Mouse (Mus musculus) heart, postnatal 0 days (tissue): ENCODE measurements at regions not wholly inside any gene's neighbourhood (a gene's known extent, or its start where the extent isn't known, plus 50 kb on each side); places are given as distances from the start of the nearest gene placed in this dataset.

Experiments
- ATAC-seq: fragments of 200-750 bp; cut with Nextera tagmentation; 2 replicates; pipeline ENCODE4 v1.8.0; 2017; ENCODE audit warnings: low read depth, moderate number of reproducible peaks, moderate library complexity; ENCODE audit not compliant: insufficient read depth
- DNase-seq: peaks from one replicate; pipeline ENCODE4 v3.0.0-alpha.2; 2016; ENCODE audit warnings: low spot score
- H3K27ac ChIP-seq: fragments of 300-500 bp; sonication (generic); 2 replicates; pipeline ENCODE4 v1.5.1; 2014; ENCODE audit warnings: low read depth, mild to moderate bottlenecking
- H3K27me3 ChIP-seq: fragments of 300-500 bp; sonication (generic); 2 replicates; pipeline ENCODE4 v1.6.1; 2014; ENCODE audit warnings: low read length, mixed read lengths; ENCODE audit not compliant: control insufficient read depth, insufficient read depth
- H3K36me3 ChIP-seq: fragments of 300-500 bp; sonication (generic); replicated peaks from 2 replicates; pipeline ENCODE4 v1.6.1; 2014; ENCODE audit warnings: low read length, mixed read lengths; ENCODE audit not compliant: control insufficient read depth, insufficient read depth
- H3K4me1 ChIP-seq: fragments of 300-500 bp; sonication (generic); 2 replicates; pipeline ENCODE4 v1.6.1; 2014; ENCODE audit warnings: antibody characterized with exemption; ENCODE audit not compliant: control insufficient read depth, insufficient read depth
- H3K4me2 ChIP-seq: fragments of 300-500 bp; sonication (generic); 2 replicates; pipeline ENCODE4 v1.6.1; 2014; ENCODE audit warnings: low read depth, mild to moderate bottlenecking, low read length, moderate library complexity
- H3K4me3 ChIP-seq: fragments of 300-500 bp; sonication (generic); 2 replicates; pipeline ENCODE4 v1.5.1; 2014; ENCODE audit warnings: low read depth, low read length
- H3K9ac ChIP-seq: fragments of 300-500 bp; sonication (generic); replicated peaks from 2 replicates; pipeline ENCODE4 v1.6.1; 2014; ENCODE audit warnings: low read depth, low read length, mixed read lengths
- H3K9me3 ChIP-seq: fragments of 300-500 bp; sonication (generic); replicated peaks from 2 replicates; pipeline ENCODE4 v1.6.1; 2016; ENCODE audit warnings: low read length; ENCODE audit not compliant: control insufficient read depth
- CTCF ChIP-seq: IDR thresholded peaks from 2 replicates; pipeline ENCODE4 v1.5.1; 2016; ENCODE audit warnings: antibody characterized with exemption, control low read depth, low read depth
- EP300 ChIP-seq: IDR thresholded peaks from 2 replicates; pipeline ENCODE4 v1.6.1; 2016; ENCODE audit warnings: antibody characterized with exemption, low read depth
- WGBS: fragments of 180-500 bp; shearing (Covaris S2); extraction: QIAGEN DNeasy Blood & Tissue Kit; methylation state at CpG from one replicate; pipeline ENCODE4 v1.1.7; 2014; 5-methylcytosine and 5-hydroxymethylcytosine counted together

DNA sequence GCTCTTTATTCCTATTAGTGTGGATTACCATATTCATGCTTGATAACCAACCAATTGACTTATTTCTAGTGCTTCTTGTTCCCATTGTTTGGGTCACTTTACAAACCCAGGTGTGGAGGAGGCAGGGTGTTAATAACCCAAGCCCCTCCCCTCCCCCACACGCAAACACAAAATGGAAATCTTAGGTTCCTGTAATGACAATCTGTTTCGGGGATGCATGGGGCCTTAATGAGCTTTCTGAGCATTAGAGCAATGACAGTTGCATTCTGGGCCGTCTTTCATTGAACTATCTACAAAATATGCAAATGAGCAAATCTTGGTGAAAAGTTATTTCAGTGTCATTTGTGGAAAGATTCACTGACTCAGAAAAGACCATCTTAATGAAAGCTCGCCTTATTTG is 225.9 kb downstream of the Zfp326 start:
- Histone ChIP-seq H3K27me3 (no peaks in the 10 kb centered on the region), H3K4me2 (no peak overlapping the region), H3K4me1 (no peaks in the 10 kb centered on the region), H3K36me3 (no peaks in the 10 kb centered on the region), H3K9ac (no peak overlapping the region), H3K27ac (no peak overlapping the region), H3K4me3 (no peak overlapping the region), H3K9me3 (no peaks in the 10 kb centered on the region)
- no peak for TF ChIP-seq CTCF
- no peak for TF ChIP-seq EP300
- WGBS = 93% methylated on average over 4 of the region's 4 CpGs
- ATAC-seq = no peak
- no peak for DNase-seq

DNA sequence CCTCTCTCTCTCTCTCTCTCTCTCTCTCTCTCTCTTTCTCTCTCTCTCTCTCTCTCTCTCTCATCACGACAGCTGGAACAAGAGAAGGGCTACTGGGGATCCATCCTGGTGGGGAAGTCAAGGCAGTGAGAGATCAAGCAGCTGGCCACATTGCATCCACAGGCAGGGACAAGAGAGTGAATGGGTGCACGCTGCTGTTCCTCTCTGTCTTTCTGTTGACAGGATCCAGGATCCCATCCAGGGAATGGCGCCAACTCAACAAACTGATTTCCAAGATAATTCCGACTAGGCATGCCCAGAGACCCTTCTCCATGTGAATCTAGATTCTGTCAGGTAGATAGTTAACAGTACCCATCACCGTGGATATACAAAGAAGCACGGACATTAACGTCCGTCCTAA is 222.5 kb downstream of the Zfp326 start:
- Histone ChIP-seq H3K36me3 (no peaks in the 10 kb centered on the region), H3K9ac (no peak overlapping the region), H3K4me2 (no peak overlapping the region), H3K27ac (no peak overlapping the region), H3K9me3 (no peaks in the 10 kb centered on the region), H3K4me3 (no peak overlapping the region), H3K4me1 (no peaks in the 10 kb centered on the region), H3K27me3 (no peaks in the 10 kb centered on the region)
- TF ChIP-seq EP300 (no peak), CTCF (no peak)
- DNase-seq = no peak
- no peak for ATAC-seq
- WGBS = 42% methylated on average over 8 of the region's 8 CpGs

DNA sequence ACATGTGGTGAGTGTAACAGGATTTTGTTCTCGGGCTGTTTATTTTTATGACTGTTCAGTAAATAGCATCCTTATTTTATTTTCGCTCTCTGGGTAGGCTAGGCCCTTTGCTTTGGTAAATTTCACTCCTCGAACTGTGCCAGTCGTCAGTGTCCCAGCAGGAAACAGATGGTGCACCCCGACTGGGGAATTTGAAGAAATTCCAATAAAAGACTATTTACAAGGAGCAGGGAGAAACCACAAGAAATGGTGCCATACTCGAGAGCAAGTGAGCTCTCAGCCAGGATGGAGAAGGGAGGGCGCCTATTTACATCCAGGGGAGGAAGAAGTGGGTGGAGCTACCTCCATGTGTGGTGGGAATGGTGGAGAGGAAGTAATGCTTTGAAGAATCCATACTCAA is 213.0 kb downstream of the Zfp326 start:
- Histone ChIP-seq H3K4me1 (peaks cover 14% of the 10 kb centered on the region; the same call in 1 of the 2 replicates), H3K9me3 (0 out of 2 replicates have a peak, but pooled peaks cover 5% of the 10 kb centered on the region), H3K4me3 (no peak overlapping the region), H3K27me3 (no peaks in the 10 kb centered on the region), H3K27ac (no peak overlapping the region), H3K4me2 (no peak overlapping the region), H3K36me3 (no peaks in the 10 kb centered on the region), H3K9ac (no peak overlapping the region)
- 77% methylated on average over 7 of the region's 7 CpGs for WGBS
- DNase-seq = no peak
- no peak for TF ChIP-seq EP300
- TF ChIP-seq CTCF = no peak
- ATAC-seq = no peak

DNA sequence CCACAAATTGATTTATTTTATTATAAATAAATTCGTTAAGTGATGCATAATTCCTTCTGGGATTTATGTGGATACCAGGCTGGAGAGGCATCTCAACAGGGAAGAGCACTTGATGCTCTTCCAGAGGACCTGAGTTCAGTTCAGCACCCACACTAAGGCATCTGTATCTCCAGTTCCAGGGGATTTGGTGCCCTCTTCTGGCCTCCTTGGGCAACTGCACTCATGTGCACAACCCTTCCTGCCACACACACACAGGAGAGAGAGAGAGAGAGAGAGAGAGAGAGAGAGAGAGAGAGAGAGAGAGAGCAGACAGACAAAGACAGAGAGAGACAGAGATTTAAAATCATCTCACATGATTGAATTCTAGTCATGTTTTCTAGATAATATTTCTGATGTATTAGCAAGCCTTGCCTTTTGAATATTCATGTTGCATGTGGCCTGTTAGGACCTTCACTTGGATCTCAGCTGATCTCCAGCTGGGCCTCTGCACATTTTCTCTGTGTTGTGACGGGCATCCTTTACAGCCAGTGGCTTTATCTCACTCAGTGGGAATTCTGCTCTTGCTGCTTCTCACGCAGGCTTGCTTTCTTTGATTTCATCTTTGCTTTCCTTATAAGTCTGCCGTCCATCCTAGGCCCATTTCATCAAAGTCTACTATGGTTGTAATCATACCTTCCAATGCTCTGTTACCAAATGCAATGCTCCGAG is 212.3 kb downstream of the Zfp326 start:
- H3K9me3 ChIP-seq = 0 out of 2 replicates have a peak, but pooled peaks cover 5% of the 10 kb centered on the region
- ATAC-seq = no peak
- no peaks in the 10 kb centered on the region for H3K36me3 ChIP-seq
- H3K4me3 ChIP-seq = no peak overlapping the region
- H3K9ac ChIP-seq = no peak overlapping the region
- no peaks in the 10 kb centered on the region for H3K27me3 ChIP-seq
- H3K4me2 ChIP-seq = no peak overlapping the region
- no peak overlapping the region for H3K27ac ChIP-seq
- TF ChIP-seq CTCF (no peak), EP300 (no peak)
- 86% methylated on average over 5 of the region's 5 CpGs for WGBS
- DNase-seq = no peak
- H3K4me1 ChIP-seq = peaks cover 13% of the 10 kb centered on the region; the same call in 1 of the 2 replicates

DNA sequence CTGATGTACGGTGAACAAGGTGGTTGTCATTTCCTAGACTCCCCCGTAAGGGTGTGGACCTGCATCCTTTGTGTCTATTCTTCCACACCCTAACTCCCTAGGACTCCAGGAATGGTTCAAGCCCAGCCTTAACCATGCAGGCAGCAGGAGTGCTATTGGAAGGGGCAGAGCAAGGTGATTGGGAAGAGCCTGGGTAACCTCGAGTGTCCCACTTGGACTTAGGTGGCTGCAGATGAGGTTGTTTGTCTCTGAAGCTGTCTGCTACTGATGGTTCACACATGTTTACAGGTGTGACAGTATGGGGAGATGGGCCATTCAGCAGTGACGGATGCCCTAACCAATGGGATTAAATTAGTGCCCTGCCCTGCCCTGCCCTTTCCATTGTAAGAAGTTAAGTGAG is 207.4 kb downstream of the Zfp326 start:
- Histone ChIP-seq H3K9ac (no peak overlapping the region), H3K4me3 (no peak overlapping the region), H3K4me1 (no peaks in the 10 kb centered on the region), H3K27me3 (no peaks in the 10 kb centered on the region), H3K36me3 (no peaks in the 10 kb centered on the region), H3K27ac (no peak overlapping the region), H3K4me2 (no peak overlapping the region), H3K9me3 (0 out of 2 replicates have a peak, but pooled peaks cover 5% of the 10 kb centered on the region)
- 79% methylated on average over 4 of the region's 4 CpGs for WGBS
- ATAC-seq (no peak), DNase-seq (no peak)
- no peak for TF ChIP-seq EP300
- no peak for TF ChIP-seq CTCF

- no peak overlapping the region for H3K27ac ChIP-seq
- TF ChIP-seq EP300 = no peak
- no peak for TF ChIP-seq CTCF
- H3K9me3 ChIP-seq = 0 out of 2 replicates have a peak, but pooled peaks cover 5% of the 10 kb centered on the region
- DNase-seq (no peak), ATAC-seq (no peak)
- no peak overlapping the region for H3K9ac ChIP-seq
- no peak overlapping the region for H3K4me2 ChIP-seq
- H3K27me3 ChIP-seq = no peaks in the 10 kb centered on the region
- 70% methylated on average over 7 of the region's 7 CpGs for WGBS
- H3K4me1 ChIP-seq = no peaks in the 10 kb centered on the region
- H3K36me3 ChIP-seq = no peaks in the 10 kb centered on the region
- no peak overlapping the region for H3K4me3 ChIP-seq
Measured at GRCm38 (mm10) chr5:106082891-106083290, 206.5 kb downstream of the Zfp326 start.
